ENCODE assay signal across 9 mouse cellular contexts in genomic region chr12:69458170-69458841, GRCm38 (mm10).
DNase-seq lines count a peak whose midpoint lies in the region; ATAC-seq and TF ChIP-seq lines count a peak whose summit lies in the region.
"Had no signal": no experiment of that assay in that cellular context is flagged by ENCODE, and none has a peak within 500 bp of the region (broad histone marks: within the 10 kb centered on the region; RNA-seq: fewer than 3 reads in every experiment).

No protein-coding gene starts in this region.

- no peak overlapping the region for H3ac ChIP-seq in myocyte (ENCODE audit: control insufficient read depth, insufficient read length)

- no peak overlapping the region for H3K4me2 ChIP-seq in forebrain, embryonic 12.5 days
- no peak overlapping the region; the same call in 1 of the 2 replicates for H3K4me2 ChIP-seq in intestine, postnatal 0 days (replicated peaks; ENCODE audit: low read depth)
- H3K4me2 ChIP-seq in myocyte (ENCODE audit: low read depth) = peak overlapping the region; percentile 92
- H3K4me2 ChIP-seq: neural tube, embryonic 13.5 days had no signal

- ATAC-seq in forebrain, embryonic 12.5 days (ENCODE audit: low FRiP score) = no peak
- ATAC-seq in intestine, postnatal 0 days = peak; percentile 53; the same call in 1 of the 2 replicates
- no peak for ATAC-seq in megakaryocyte-erythroid progenitor cell, adult 5-6 weeks (replicated peaks; ENCODE audit: low FRiP score, low TSS enrichment, poor library complexity, severe bottlenecking)

- 83% methylated on average over 14 of the region's 14 CpGs for WGBS in forebrain, embryonic 12.5 days
- WGBS in forebrain, embryonic 10.5 days = 87% methylated on average over 14 of the region's 14 CpGs
- 36% methylated on average over 14 of the region's 14 CpGs for WGBS in intestine, postnatal 0 days

- no peak for DNase-seq in forebrain, embryonic 10.5 days (ENCODE audit: extremely low spot score, low spot score)
- DNase-seq in ovary, adult 18-20 months (ENCODE audit: low spot score) = peak; percentile 38
- DNase-seq in ovary, postnatal 10 days (ENCODE audit: low spot score) = no peak
- DNase-seq in cerebellum, postnatal 25 days = peak; percentile 56 to 62

- TF ChIP-seq CTCF in intestine, postnatal 0 days (IDR thresholded peaks at IDR 0.05; ENCODE audit: low read depth) = no peak

- no peak for TF ChIP-seq POLR2A in myocyte (IDR thresholded peaks at IDR 0.05; ENCODE audit: insufficient read length, low read depth)

- no peaks in the 10 kb centered on the region for H3K9me3 ChIP-seq in forebrain, embryonic 12.5 days
- H3K9me3 ChIP-seq in forebrain, embryonic 10.5 days = no peaks in the 10 kb centered on the region
- no peaks in the 10 kb centered on the region for H3K9me3 ChIP-seq in intestine, postnatal 0 days (ENCODE audit: control insufficient read depth)
- H3K9me3 ChIP-seq: neural tube, embryonic 13.5 days had no signal

- no peak overlapping the region for H3K4me3 ChIP-seq in forebrain, embryonic 12.5 days (replicated peaks)
- no peak overlapping the region for H3K4me3 ChIP-seq in forebrain, embryonic 10.5 days
- H3K4me3 ChIP-seq in intestine, postnatal 0 days (ENCODE audit: low read depth, low read length) = no peak overlapping the region
- H3K4me3 ChIP-seq in myocyte = no peak overlapping the region
- H3K4me3 ChIP-seq: neural tube, embryonic 13.5 days had no signal

- H3K36me3 ChIP-seq in forebrain, embryonic 12.5 days (replicated peaks) = no peaks in the 10 kb centered on the region
- no peaks in the 10 kb centered on the region for H3K36me3 ChIP-seq in forebrain, embryonic 10.5 days (replicated peaks)
- H3K36me3 ChIP-seq in intestine, postnatal 0 days (ENCODE audit: control insufficient read depth, insufficient read depth) = no peaks in the 10 kb centered on the region
- no peaks in the 10 kb centered on the region for H3K36me3 ChIP-seq in myocyte (ENCODE audit: control insufficient read depth, insufficient read depth)
- H3K36me3 ChIP-seq: neural tube, embryonic 13.5 days had no signal

- no peaks in the 10 kb centered on the region for H3K27me3 ChIP-seq in forebrain, embryonic 12.5 days
- H3K27me3 ChIP-seq in forebrain, embryonic 10.5 days (ENCODE audit: poor library complexity, severe bottlenecking) = no peaks in the 10 kb centered on the region
- no peaks in the 10 kb centered on the region for H3K27me3 ChIP-seq in intestine, postnatal 0 days (replicated peaks; ENCODE audit: control insufficient read depth, insufficient read depth, low read length)
- no peaks in the 10 kb centered on the region for H3K27me3 ChIP-seq in myocyte (ENCODE audit: control insufficient read depth, insufficient read depth, insufficient read length)
- H3K27me3 ChIP-seq: neural tube, embryonic 13.5 days had no signal

- H3K27ac ChIP-seq in forebrain, embryonic 12.5 days = peak overlapping the region; percentile 42; the same call in 1 of the 2 replicates
- no peak overlapping the region for H3K27ac ChIP-seq in forebrain, embryonic 10.5 days
- H3K27ac ChIP-seq in intestine, postnatal 0 days (ENCODE audit: low read depth, low read length) = peak overlapping the region; percentile 29; the same call in 1 of the 2 replicates
- H3K27ac ChIP-seq: neural tube, embryonic 13.5 days had no signal

- no peak overlapping the region for H3K9ac ChIP-seq in forebrain, embryonic 12.5 days
- H3K9ac ChIP-seq in intestine, postnatal 0 days (ENCODE audit: low read depth, low read length) = no peak overlapping the region
- H3K9ac ChIP-seq: neural tube, embryonic 13.5 days had no signal

- H3K4me1 ChIP-seq in forebrain, embryonic 12.5 days = peaks cover 13% of the 10 kb centered on the region
- peaks cover 17% of the 10 kb centered on the region for H3K4me1 ChIP-seq in forebrain, embryonic 10.5 days
- no peaks in the 10 kb centered on the region for H3K4me1 ChIP-seq in intestine, postnatal 0 days (replicated peaks; ENCODE audit: control insufficient read depth, insufficient read depth, low read length)

- H3K79me2 ChIP-seq in myocyte (ENCODE audit: control insufficient read depth, insufficient read depth) = no peaks in the 10 kb centered on the region

TF ChIP-seq in myocyte, 11 proteins besides CTCF, POLR2A, EP300 and RAD21:
- no peak for TF ChIP-seq MAX (IDR thresholded peaks at IDR 0.05; ENCODE audit: low read depth)
- peak; percentile 77 for TF ChIP-seq CEBPB (IDR thresholded peaks at IDR 0.05; ENCODE audit: insufficient read depth, poor library complexity, severe bottlenecking)
- TF ChIP-seq USF1 (IDR thresholded peaks at IDR 0.05; ENCODE audit: low read depth) = no peak
- TF ChIP-seq POLR2AphosphoS2 (IDR thresholded peaks at IDR 0.05; ENCODE audit: insufficient read length, low read depth) = no peak
- no peak for TF ChIP-seq TCF12 (IDR thresholded peaks at IDR 0.05; ENCODE audit: insufficient read depth, poor library complexity, severe bottlenecking)
- TF ChIP-seq MYOG (IDR thresholded peaks at IDR 0.05; ENCODE audit: control insufficient read depth in 1 of 3, insufficient read depth in 1 of 3, insufficient read length in 2 of 3, low read depth in 2 of 3) = no peak
- TF ChIP-seq SRF (IDR thresholded peaks at IDR 0.05; ENCODE audit: control insufficient read depth, insufficient read length, low read depth) = no peak
- TF ChIP-seq MYOD1 (IDR thresholded peaks at IDR 0.05; ENCODE audit: control insufficient read depth in 1 of 3, insufficient read length in 2 of 3, low read depth in 2 of 3) = peak in 1 of 3 experiments; percentile 51
- TF ChIP-seq E2F4 (IDR thresholded peaks at IDR 0.05; ENCODE audit: insufficient read depth) = no peak
- TF ChIP-seq REST (IDR thresholded peaks at IDR 0.05; ENCODE audit: insufficient read depth, insufficient read length) = no peak
- TF ChIP-seq TCF3 (IDR thresholded peaks at IDR 0.05; ENCODE audit: insufficient read length, low read depth) = no peak
TF ChIP-seq in myocyte: peak in this region for 2.

Comparison
In these comparisons a context has a peak if more than half of its experiments do, and no peak if none do; other contexts are left out.
1. DNase-seq: peak in ovary, adult 18-20 months (single experiment) and cerebellum, postnatal 25 days (2 of 2); none in forebrain, embryonic 10.5 days (single experiment) and ovary, postnatal 10 days (single experiment).